Comparison of ENCODE assay signal across 10 mouse cellular contexts in the genomic region with DNA sequence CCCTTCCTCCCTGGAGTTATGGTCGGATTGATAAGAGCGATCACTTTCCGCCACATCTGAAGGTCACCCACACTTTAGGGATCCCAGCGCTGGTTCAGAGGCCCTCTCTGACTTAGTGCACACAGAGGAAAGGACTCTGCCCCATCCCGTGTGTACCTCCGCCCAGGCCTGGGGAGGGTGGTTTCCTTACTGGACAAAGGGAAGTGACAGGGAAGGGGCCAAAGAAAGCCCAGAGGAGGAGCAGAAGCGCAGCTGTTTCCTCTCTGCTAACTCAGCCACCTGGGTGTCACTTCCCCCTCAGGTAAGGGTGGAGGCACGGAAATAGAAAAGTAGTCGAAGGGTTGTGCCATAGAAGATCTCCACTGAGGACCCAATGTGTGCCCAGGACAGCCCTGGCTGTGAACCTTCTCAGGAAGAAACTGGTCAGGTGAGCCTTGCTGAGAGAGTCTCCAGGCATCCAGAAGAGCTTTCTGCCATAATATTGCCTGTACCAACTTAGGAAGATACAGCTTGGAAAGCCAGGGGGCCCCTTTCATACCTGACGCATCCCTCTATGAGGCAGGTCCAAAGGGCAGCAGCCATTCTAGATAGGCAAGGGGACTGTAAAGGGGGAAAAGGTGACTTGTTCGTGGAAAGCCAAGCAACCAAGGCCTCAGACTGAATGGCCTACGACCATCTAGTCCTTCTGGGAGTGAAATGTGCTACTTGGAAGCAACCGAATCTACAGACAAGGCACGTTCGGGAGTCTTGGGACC. TPM values are rescaled to one million over a fixed set of nuclear protein-coding genes. Genes with fewer than 3 reads are reported as not detected.
A peak's percentile ranks its signal among the peaks of the same experiment; 100 is the strongest.
DNase-seq lines count a peak whose midpoint lies in the region; ATAC-seq and TF ChIP-seq lines count a peak whose summit lies in the region.
"Had no signal": no experiment of that assay in that cellular context is flagged by ENCODE, and none has a peak within 500 bp of the region (broad histone marks: within the 10 kb centered on the region; RNA-seq: fewer than 3 reads in every experiment).

No protein-coding gene starts in this region.

- H3K4me1 ChIP-seq in ES-E14 (ENCODE audit: control insufficient read depth in 2 of 2, insufficient read depth in 2 of 2, low read length in 2 of 2, poor library complexity in 1 of 2), result peaks cover 9 to 50% of the 10 kb centered on the region in 2 experiments; a peak in 3 of 4 replicates
- peaks cover 65% of the 10 kb centered on the region for H3K4me1 ChIP-seq in intestine, embryonic 15.5 days (replicated peaks)
- H3K4me1 ChIP-seq in forebrain, embryonic 10.5 days, result peaks cover 85% of the 10 kb centered on the region

- H3K27me3 ChIP-seq in intestine, embryonic 15.5 days (replicated peaks), result no peaks in the 10 kb centered on the region
- peaks cover 11% of the 10 kb centered on the region for H3K27me3 ChIP-seq in forebrain, embryonic 10.5 days (ENCODE audit: poor library complexity, severe bottlenecking)

- no peaks in the 10 kb centered on the region for H3K9me3 ChIP-seq in ES-E14 (ENCODE audit: control insufficient read depth, insufficient read depth, low read depth, low read length)
- H3K9me3 ChIP-seq in intestine, embryonic 15.5 days, result no peaks in the 10 kb centered on the region
- no peaks in the 10 kb centered on the region for H3K9me3 ChIP-seq in forebrain, embryonic 10.5 days

- no peak overlapping the region for H3K27ac ChIP-seq in ES-E14 (ENCODE audit: insufficient read depth, low read depth, low read length, poor library complexity, severe bottlenecking)
- H3K27ac ChIP-seq in intestine, embryonic 15.5 days, result peak overlapping the region; percentile 70
- no peak overlapping the region for H3K27ac ChIP-seq in forebrain, embryonic 10.5 days

- peak overlapping the region; percentile 34 for H3K4me2 ChIP-seq in intestine, embryonic 15.5 days (replicated peaks)

- peak; percentile 55 for DNase-seq in gastrocnemius, postnatal 25 days
- no peak for DNase-seq in gastrocnemius, postnatal 4 days (ENCODE audit: low spot score in 2 of 2)
- DNase-seq in ES-E14 (ENCODE audit: low read depth, low spot score), result no peak
- DNase-seq in lung, postnatal 10 days, result peak; percentile 60
- no peak for DNase-seq in embryo, embryonic 9.5 days (ENCODE audit: extremely low spot score)
- no peak for DNase-seq in cerebellum, adult 11-12 months
- no peak for DNase-seq in forebrain, embryonic 10.5 days (ENCODE audit: extremely low spot score, low spot score)
- DNase-seq: cerebellum, adult 11 months had no signal

- WGBS in intestine, embryonic 15.5 days, result 58% methylated on average over 15 of the region's 15 CpGs
- WGBS in forebrain, embryonic 10.5 days, result 83% methylated on average over 15 of the region's 15 CpGs

- peak; percentile 78 for ATAC-seq in intestine, embryonic 15.5 days

- H3K9ac ChIP-seq in ES-E14 (ENCODE audit: insufficient read depth, low read depth, low read length, poor library complexity, severe bottlenecking), result peak overlapping the region; percentile 49; the same call in 1 of the 2 replicates
- H3K9ac ChIP-seq in intestine, embryonic 15.5 days, result no peak overlapping the region

- no peak overlapping the region for H3K4me3 ChIP-seq in ES-E14 (ENCODE audit: insufficient read depth in 1 of 2, low read depth in 1 of 2, low read length in 2 of 2, poor library complexity in 1 of 2, severe bottlenecking in 1 of 2)
- H3K4me3 ChIP-seq in intestine, embryonic 15.5 days (replicated peaks), result no peak overlapping the region
- no peak overlapping the region for H3K4me3 ChIP-seq in forebrain, embryonic 10.5 days
- H3K4me3 ChIP-seq: erythroblast, embryonic 14.5 days had no signal

- in situ Hi-C loops in ES-E14 (cut with MboI; ENCODE audit: low sequenced_read_pairs in 2 of 2, unreplicated experiment in 2 of 2), result no loop called here

- no peaks in the 10 kb centered on the region for H3K36me3 ChIP-seq in ES-E14 (ENCODE audit: control insufficient read depth, insufficient read depth, low read length, poor library complexity, severe bottlenecking)
- no peaks in the 10 kb centered on the region for H3K36me3 ChIP-seq in intestine, embryonic 15.5 days
- H3K36me3 ChIP-seq in forebrain, embryonic 10.5 days (replicated peaks), result 0 out of 2 replicates have a peak, but pooled peaks cover 3% of the 10 kb centered on the region

TF ChIP-seq in ES-E14, 5 proteins besides CTCF, POLR2A, EP300 and RAD21:
- TF ChIP-seq ZC3H11A (IDR thresholded peaks at IDR 0.05; ENCODE audit: borderline replicate concordance, low read depth, low read length), result no peak
- no peak for TF ChIP-seq ZNF384 (IDR thresholded peaks at IDR 0.05; ENCODE audit: low read depth, low read length)
- no peak for TF ChIP-seq HCFC1 (IDR thresholded peaks at IDR 0.05; ENCODE audit: borderline replicate concordance, insufficient read depth, low read length)
- TF ChIP-seq CHD2 (IDR thresholded peaks at IDR 0.05; ENCODE audit: low read depth, low read length), result no peak
- no peak for TF ChIP-seq MAFK (IDR thresholded peaks at IDR 0.05; ENCODE audit: insufficient read depth, low read depth, low read length)

RNA-seq across cellular contexts. Expression of a gene that starts 9.0 kb away (rescaled TPM):
- 10 to 100 TPM; 37.8 to 46.3 TPM for total RNA-seq in gastrocnemius, postnatal 25 days (2021)
- 100 to 1,000 TPM; 124 to 134 TPM for total RNA-seq in gastrocnemius, postnatal 4 days (2021)
- 12.3 and 13.0 TPM in 2 replicates for total RNA-seq in ES-E14 (2012; rRNA removed)
- polyA plus RNA-seq in intestine, embryonic 15.5 days (2015; fragmentation: Nextera tagmentation; extraction: Ambion mirVana), result 4.8 and 5.0 TPM in 2 replicates
- 1.5 and 1.8 TPM in 2 replicates for polyA plus RNA-seq in forebrain, embryonic 10.5 days (2016; fragmentation: Nextera tagmentation; extraction: Ambion mirVana)

Comparison
In these comparisons a context has a peak if more than half of its experiments do, and no peak if none do; other contexts are left out.
1. DNase-seq: peak in gastrocnemius, postnatal 25 days (single experiment) and lung, postnatal 10 days (single experiment); none in gastrocnemius, postnatal 4 days (0 of 2), ES-E14 (single experiment), embryo, embryonic 9.5 days (single experiment), cerebellum, adult 11-12 months (single experiment) and forebrain, embryonic 10.5 days (single experiment).